Mouse (Mus musculus) gastrocnemius, adult 8-10 months (tissue): ENCODE data around the gene P2ry14. TPM values are rescaled to one million over a fixed set of nuclear protein-coding genes. Genes with fewer than 3 reads are reported as not detected.

Experiments used
- DNase-seq, 2 experiments: peaks; one replicate each; pipeline ENCODE4 v3.0.0; 2022; ENCODE audit warnings: low spot score in 2 of 2
- total RNA-seq, 4 experiments: library from RNA; stranded (reverse); gene quantifications; 2 replicates each; pipeline ENCODE4 v1.2.4; 2022

Gene P2ry14
- 1 to 10 TPM in 3 of 4 experiments, under 1 TPM in 1; 0.90 to 2.7 (median 1.2) TPM for total RNA-seq

DNA sequence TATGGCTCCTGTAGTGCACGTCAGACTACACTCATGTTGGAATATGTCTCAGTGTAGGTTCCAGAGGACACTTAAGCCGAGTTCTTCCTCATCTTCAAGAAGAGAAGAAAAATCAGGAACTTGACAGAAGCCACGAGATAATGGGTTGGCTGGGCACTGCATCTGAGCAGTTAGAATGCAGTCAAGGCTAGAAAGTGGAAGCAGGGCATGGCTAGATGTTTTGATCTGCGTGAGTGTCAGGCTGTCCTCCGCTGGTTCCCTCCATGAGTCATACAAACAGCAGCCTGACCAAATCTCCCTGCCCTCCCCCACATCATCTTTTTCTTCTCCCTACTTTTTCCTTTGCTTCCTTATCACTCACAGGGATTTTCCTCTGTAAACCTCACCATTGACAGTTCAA, at the start of gene P2ry14:
Gene P2ry14 (minus strand): TSS at position 195 of the 400 bp plus-strand sequence.
- no peak for DNase-seq

DNA sequence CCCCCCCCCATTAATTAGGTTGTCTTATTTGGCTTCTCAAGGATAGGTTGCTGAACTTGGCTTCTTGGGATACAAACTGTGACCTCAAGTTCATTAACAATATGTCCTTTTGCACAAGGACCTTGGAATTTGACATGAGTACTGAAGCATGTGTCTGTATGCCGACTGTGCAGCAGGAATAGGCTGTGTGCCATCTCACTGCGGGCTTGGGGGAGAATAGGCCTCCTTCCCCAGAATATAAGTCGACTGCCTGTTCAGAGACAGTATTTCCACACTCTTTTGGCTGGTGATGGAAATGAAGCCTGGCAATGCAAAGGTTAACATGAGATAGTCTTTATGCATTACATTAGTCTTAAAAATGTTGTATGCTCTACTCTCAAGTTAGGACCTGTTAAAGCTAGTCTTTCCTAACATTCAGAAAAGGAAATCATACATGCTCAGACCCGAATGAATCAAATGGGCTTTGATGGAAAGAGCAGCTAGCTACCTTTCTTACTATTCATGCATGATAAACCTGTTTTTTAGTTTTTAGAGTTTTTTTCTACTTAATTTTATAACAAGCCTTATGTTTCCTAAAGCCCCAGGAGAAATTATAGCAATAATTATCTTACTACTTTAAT, 44.0 kb upstream of the P2ry14 start:
- DNase-seq: no peak

DNA sequence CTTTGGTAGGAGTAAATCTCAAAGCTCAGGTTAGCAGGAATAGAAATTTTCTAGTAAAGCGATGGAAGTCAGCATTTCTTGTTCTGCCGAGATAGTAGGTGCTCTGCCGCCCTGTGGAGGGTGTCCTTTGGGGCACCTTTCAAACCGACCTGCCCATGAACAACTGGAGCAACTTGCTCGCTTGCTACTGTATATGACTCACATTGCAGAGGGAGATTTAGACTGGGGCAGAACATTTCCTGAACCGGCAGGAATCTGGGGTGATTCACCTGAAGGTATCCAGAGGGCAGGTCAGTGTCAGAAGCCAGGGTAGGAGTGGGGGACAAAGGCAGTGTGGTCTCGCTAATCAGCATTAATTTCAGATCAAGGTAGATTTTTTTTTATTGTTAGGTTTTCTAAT, 41.5 kb upstream of the P2ry14 start, which contains the start of gene Gpr87:
Gene Gpr87 (minus strand): TSS at position 167 of the 400 bp plus-strand sequence.
- no peak for DNase-seq

DNA sequence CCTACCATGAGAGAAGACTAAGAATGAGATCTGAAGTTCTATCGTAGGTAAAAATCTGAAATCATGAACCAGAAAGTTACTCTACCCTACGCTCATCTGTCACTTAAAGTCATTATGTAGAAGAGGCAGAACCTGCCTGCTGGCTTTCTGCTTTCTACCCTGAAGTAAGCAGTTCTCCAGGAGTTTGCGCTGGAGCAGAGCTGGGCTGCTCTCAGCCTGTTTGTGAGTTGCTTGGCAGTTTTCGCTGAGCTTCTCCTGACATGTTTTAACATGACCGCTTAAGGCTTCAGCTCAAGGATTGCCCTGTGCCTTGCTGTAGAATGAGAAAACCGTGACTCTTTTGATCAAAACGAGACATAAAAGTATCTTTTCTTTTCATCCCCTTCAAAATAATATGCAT, 40.7 kb upstream of the P2ry14 start:
- DNase-seq: no peak

DNA sequence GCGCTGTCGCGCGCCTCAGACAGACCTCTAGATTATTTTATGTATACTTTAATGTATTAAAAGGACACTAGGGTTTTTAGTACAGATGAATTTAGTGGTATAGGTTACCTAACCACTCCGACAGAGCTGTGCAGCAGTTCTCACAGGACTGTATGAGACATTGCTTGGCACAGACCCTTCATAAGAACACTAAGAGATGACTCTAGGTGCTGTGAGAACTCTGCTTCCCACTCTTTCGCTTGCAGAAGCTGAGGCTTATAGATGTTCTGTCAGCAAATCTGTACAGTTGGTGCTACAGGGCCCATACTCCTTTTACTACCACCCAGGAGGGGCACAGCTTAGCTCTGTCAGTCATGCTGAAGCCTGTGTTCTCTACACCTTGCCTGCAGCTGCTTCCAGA, 38.3 kb upstream of the P2ry14 start:
- DNase-seq: no peak

DNA sequence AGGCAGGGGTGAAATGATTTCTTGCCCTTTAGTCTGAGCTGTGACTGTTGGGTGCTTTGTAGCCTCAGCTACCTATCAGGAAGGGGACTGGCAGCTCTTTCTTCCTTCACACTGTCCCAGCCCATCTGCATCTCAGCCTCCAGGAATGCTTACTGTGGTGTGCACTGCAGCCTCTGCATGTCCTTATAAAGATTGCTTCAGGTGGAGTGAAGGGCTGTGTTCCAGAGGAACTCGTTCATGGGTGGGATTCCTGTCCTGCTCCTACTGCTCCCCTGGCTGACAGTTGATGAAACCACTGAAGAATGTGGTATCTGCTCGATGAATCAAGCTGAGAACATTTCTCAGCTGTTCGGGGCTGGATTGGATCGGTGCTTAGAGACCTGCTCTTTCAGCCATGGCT, 33.9 kb upstream of the P2ry14 start:
- DNase-seq: no peak

DNA sequence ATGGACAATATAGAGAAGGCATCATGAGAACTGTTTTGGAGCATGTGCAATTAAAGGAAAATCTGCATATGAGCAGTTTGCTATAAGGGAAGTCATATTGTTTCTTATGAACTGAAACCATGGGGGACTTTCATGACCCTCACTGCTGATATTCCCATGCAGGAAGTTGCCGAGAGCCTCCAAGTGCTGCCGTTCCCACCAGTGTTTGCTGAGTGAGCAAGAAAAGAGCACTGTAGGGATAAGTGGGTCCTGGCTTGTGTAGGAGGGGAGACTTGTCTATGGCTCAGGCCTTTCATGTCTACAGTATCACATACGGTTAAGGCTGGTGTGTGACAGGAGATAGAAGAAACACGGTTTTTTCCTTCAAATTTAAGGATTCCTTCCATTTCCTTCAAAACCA, 32.2 kb upstream of the P2ry14 start:
- DNase-seq: no peak

DNA sequence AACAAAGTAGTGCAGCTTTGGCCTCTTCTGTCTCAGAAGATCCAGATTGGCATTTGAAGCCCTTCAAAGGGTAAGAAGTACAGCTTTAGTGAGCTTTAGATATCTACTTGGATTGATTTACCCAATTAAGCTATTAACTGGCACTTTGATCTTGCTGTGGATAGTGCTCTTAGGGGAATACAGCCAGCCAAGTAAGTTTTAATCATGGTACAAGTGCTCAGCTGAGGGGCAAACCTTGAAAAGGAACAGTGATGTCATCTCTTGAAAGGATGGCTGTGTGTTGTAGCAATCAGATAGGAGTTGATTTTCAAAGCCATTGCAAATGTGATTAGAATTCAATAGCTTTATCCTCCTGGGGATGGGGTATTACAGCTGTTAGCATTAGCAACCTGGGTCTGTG, 28.7 kb upstream of the P2ry14 start:
- no peak for DNase-seq

DNA sequence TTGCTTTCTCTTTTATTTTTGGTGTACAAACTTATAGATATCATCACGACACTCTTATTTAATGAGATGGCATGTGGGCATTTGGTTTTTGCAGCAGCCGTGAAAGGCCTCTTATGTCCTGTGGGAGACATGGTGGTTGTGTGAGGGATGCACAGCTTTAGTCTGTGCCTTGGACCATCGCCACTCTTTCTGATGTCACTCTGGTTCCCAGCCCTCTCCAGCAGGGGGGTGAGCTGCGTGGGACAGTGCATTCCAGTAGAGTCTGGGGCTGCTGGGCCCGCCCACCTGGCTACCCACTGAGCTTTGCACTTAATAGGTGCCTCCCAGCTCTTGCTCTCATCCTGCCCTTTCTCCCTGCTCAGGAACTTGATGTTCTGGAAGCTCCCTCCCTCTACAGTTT, 27.7 kb upstream of the P2ry14 start:
- DNase-seq: no peak

DNA sequence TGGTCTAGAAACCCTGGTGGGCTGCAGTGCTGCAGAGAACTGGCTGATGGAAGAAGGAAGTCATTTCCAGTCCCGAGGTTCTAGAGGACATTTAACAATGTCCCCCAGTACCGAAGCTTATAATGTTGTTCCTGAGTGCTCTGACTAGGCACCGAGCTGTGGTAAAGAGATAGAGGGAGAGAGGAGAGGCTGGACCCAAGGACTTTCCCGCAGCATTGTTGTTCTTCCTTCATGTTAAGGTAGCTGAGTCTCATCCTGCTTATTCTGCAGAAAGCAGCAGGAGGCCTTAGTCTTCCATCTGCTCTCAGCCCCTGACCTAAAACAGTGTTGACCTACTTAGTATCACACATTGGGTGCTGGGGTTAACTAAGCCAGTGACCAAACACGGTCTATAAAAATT, 23.5 kb upstream of the P2ry14 start:
- DNase-seq: no peak

DNA sequence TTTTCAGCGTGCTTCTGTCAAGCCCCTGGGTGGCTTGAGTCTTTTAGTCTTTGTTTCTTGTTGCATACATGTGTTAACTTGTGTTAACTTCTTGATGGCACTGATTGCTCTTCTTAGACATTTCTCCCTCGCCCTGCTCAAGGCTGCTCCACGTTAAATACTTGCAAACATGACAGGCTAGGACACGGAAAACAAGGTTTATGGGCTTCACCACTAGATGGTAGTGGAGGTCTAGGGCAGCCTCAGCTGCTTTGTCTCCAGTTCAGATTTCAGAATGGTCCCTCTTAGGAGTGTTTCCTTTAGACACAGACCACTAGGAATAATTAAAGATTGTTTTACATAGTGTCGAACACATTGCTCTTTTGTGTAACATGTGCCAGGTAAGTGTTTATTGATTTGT, 21.8 kb upstream of the P2ry14 start:
- DNase-seq: no peak

DNA sequence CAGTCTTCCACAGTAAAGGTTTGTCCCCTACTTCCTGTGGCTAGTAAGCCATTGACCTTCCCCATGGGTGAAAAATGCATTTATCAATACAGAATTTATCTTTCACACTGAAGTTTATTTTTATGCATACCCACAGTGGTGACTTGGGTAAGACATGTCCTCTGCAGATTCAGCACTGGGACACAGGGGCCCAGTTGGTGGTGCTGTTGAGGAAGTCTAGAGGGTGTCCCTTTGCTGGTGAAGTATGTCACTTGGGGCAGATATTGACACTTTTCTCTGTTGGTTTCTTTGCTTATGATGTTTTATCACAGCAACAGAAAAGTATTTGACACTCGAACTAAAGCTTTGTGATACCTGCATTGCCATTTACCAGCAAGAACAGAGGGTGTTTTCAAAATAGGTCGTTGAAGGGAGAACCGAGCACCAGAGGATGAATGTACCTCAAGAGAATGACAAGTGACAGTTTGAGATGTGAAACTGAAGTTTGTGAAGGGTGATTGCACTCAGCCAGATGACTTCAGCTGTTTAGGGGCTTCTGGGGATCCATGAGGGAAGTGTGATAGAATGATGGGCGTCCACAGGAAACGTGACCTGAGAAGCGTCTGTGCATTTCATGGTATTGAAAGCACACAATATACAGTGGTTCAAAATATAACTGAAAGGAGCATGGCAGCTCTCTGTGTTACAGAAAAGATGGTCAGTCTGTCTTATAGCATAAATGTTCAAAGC, 21.2 kb upstream of the P2ry14 start:
- no peak for DNase-seq

DNA sequence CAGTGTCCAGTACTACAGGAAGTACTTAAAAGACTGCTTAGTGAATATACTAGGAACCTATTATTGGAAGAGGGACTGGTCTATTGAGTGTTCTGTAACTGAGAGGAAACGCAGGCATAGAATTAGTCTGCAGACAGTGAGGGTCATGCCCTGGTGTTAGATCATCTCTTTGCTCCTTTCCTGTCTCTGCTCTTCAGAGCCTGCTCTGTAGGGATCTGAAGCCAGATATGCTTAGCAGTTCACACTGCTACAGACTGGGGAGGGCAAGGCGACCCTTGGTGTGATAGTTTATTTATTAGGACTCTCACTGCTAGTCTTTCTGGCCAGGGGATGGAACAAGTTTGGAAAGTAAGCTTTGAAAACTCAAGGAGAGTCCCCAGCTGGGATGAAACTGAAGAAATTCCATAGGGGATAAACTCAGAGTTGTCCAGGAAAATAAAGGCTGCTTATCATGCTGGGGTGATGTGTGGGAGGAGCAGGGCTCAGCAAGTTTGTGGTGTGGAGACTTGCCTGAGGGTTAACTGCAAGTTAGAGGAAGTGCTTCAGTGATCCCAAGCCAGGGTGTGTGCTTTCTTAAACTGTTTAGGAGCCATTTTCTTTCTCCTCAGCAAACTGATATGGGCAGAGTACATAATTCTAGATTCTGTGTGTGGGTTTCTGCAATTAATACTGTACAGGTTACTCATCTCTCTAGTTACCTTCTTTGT, 16.7 kb upstream of the P2ry14 start:
- DNase-seq: no peak

DNA sequence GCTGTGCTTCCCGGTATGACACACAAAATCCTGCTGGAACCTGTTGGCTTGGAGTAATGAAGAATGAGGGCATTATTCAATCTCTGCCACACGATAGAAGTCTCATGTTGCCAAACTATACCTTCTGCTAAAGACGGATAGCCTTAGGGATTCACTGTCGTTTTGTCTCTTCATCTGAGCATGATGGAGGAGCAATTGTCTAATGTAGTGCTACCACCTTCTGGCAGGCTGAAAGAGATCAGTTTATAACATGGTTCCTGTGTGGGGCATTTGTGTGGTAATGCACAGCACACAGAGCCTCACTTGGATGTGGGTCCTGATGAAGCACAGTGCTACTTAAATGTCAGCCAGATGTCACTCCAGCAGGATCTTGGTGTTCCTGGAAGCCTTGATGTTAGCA, 15.8 kb upstream of the P2ry14 start:
- no peak for DNase-seq

DNA sequence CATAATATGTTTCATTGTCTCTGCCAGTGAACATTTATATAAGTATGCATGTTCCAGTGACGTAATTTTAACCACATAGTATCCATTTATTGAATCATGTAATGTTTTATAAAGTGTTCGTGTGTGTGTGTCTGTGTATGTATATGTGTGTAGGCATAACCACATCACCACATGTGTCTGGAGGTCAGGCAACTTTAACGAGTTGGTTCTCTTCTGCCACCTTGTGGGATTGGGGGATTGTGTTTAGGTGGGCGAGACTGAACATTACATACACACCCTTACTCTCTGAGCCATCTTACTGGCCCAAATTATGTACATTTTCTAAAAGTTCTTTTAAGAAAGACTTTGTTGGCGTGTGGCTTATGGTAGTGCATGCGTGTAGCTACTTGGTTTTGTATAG, 15.1 kb upstream of the P2ry14 start:
- no peak for DNase-seq

DNA sequence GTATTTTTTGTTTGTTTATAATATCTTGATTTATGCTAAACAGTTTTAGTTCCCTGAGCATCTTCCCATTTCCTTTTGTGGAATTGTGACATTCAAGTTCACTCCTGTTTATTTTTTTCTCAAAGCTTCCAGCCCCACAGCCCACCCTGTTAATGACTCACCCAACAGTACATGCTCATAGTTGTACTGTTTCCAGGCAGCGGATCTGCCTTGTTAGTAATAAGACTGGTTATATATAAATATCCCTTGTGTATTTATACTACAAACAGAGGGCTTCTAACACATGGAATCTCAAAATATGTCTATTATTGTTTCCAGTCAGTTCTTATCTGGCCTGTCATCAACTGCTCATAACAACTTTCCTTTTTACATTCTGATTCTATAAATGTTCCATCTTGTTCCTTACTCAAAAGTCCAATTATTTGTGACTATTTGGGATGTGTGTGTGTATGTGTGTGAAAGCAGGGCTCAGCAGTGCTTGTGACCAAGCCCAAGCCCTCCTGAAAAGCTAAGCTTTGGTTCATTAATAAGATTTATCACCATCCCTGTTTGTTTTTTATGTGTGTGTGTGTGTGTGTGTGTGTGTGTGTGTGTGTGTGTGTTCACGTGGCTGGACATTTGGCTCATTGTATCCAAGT, 14.1 kb upstream of the P2ry14 start:
- DNase-seq: no peak

DNA sequence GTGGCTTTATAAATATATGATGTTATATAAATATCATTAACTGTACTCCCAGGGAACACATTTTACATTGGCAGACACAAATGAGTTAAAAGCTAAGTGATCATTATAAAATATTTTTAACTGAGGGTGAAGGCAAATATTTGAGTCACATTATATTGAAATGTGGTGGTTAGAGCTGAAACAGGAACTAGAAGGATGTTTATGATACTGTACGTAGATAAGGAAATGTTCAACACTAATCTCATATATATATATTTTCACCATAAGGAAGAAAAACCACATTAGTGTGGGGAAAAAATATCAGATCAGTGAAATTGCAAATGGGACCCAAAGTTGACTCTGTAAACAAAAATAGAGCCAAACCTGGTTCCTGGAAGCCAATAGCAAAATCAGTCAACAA, 7.0 kb upstream of the P2ry14 start:
- no peak for DNase-seq

DNA sequence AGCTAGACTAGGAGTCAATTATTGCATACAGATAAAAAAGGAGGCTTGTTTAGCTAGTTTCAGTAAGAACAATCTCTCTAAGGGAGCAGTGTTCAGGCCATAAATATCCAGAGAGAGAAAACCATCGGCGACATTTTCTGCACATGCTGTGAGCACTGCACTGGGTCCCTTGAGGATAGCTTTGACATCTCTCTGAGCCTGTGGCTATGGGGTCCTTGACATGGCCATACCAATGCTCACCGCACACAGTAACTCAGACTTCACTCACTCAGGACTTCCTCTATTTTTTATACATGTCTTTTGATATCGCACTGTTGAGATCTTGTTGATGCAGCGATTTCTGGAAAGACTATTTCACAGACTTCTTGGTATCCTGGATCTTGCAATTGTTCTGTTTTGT, 3.6 kb upstream of the P2ry14 start:
- DNase-seq: no peak

DNA sequence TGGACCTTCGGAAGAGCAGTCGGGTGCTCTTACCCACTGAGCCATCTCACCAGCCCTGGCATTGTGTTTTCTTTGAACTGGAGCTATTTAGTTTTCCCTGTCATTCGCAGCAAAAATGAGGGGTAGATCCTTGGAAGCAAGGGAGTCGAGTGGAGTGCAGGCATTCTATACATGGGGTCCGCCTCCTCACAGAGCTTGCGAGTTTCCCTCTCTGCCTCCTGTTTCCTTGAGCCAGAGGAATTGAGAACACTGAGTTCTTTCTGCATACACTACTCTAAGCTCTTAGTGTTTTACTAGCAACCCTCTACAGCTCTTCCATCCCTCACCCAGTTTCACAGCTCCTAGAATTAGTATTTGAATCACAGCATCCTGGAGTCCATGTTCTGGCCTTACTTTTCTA, 2.0 kb upstream of the P2ry14 start:
- DNase-seq: no peak

DNA sequence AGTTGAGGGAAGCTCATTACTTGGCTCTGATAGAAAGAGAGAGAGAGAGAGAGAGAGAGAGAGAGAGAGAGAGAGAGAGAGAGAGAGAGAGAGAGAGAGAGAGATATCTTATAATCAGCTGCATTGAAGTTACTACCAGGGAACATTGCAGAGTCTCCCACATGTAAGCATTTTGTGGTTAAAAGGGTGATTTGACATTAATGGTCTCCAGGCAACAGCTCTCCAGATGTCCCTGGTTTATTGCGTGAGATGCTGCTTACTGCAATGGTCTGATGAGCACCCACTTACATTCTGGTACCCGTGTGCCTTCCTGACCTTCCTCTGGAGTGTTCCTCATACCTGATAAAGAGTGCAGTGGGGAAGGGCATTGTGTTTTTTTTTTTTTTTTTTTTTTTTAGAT, 1.5 kb upstream of the P2ry14 start:
- no peak for DNase-seq

DNA sequence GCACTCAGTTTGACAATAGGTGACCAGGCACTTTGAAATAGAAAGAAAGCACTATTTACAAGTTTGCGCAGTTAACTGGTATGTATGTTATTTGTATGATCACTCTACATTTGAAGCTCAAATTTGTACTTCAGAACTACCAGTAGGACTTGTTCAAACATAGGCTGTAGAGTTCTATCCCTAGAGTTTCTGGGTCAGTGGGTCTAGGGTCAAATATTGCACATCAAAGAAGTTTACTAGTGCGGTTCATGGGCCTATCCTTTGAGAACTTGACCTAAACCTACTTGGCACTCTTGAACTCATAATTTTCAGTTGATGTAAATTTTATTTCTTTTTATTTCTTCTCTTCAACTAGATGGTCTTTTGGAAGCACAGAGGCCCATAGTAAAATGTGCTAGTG, 2.8 kb downstream of the P2ry14 start:
- DNase-seq: no peak

DNA sequence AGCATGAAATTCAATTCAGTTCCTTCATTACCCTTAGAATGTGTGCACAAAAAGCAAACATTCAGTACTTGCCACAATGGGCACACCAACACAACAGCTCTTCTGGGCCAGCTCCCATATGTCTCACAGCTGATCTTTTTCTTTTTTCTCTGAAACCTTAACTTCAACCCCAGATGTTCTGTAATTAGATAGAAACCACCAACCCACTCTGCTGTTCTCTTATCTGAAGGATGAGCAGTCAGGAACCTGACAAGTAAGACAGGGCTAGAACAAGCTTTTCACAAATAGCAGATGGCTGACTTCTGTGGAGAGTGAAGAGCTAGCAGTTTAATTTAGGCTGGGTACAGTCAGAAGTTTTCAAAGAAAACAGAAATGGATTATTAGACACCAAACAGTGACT, 3.8 kb downstream of the P2ry14 start:
- no peak for DNase-seq
